Mouse (Mus musculus): ENCODE measurements at regions not wholly inside any gene's neighbourhood (a gene's known extent, or its start where the extent isn't known, plus 50 kb on each side); places are given as distances from the start of the nearest gene placed in this dataset.

DNA sequence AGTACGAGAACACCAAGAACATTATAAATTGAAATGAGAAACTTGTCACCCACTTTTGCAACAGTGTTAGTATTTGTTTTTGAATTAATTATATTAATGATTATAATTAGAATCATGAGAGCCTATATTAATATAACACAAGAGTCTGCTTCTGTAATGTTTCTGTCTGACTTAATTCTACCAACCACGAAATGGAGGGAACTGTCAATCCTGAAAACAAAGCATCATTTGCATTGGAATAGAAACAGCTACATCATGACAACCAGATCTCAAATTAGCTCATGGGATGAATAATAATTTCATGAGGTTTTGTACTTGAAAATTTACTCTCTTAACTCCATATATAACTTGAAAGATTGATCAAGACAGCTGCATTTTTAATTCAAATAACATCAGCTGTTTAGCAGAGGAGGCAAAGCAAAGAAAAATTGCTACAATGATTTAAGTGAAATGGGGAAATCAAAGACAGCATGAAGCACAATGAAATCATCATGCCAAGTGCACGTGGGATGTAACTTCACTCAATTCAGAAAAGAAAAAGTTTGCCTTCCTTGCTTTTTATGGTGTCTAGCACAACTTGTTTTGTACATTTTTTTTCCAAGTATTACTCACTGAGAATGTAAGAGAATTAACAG, 150.1 kb upstream of the Tmprss15 start:
- no peak overlapping the region for H3K4me3 ChIP-seq (ENCODE audit: low read depth, low read length)
- ATAC-seq (ENCODE audit: low FRiP score) (no peak), DNase-seq (ENCODE audit: low spot score) (no peak)
- no peak overlapping the region for H3K4me2 ChIP-seq (ENCODE audit: low read depth, low read length, poor library complexity, severe bottlenecking)
- WGBS: 43% methylated on average over 3 of the region's 3 CpGs
- H3K4me1 ChIP-seq (ENCODE audit: insufficient read depth, low read length): no peaks in the 10 kb centered on the region
- no peaks in the 10 kb centered on the region for H3K27me3 ChIP-seq (ENCODE audit: insufficient read depth, low read length)
- no peak overlapping the region for H3K27ac ChIP-seq (ENCODE audit: low read depth, low read length)
- no peaks in the 10 kb centered on the region for H3K9me3 ChIP-seq (ENCODE audit: low read length)
- TF ChIP-seq CTCF (IDR thresholded peaks at IDR 0.05): no peak
- H3K36me3 ChIP-seq (ENCODE audit: insufficient read depth, low read length): no peaks in the 10 kb centered on the region
- no peak overlapping the region for H3K9ac ChIP-seq (replicated peaks; ENCODE audit: low read length, poor library complexity, severe bottlenecking)

- WGBS: 82% methylated on average over 2 of the region's 2 CpGs
- ATAC-seq (ENCODE audit: low FRiP score) (no peak), DNase-seq (ENCODE audit: low spot score) (no peak)
- Histone ChIP-seq H3K27ac (ENCODE audit: low read depth, low read length) (no peak overlapping the region), H3K36me3 (ENCODE audit: insufficient read depth, low read length) (no peaks in the 10 kb centered on the region), H3K4me3 (ENCODE audit: low read depth, low read length) (no peak overlapping the region), H3K4me2 (ENCODE audit: low read depth, low read length, poor library complexity, severe bottlenecking) (no peak overlapping the region), H3K9me3 (ENCODE audit: low read length) (no peaks in the 10 kb centered on the region), H3K4me1 (ENCODE audit: insufficient read depth, low read length) (no peaks in the 10 kb centered on the region), H3K9ac (replicated peaks; ENCODE audit: low read length, poor library complexity, severe bottlenecking) (no peak overlapping the region), H3K27me3 (ENCODE audit: insufficient read depth, low read length) (no peaks in the 10 kb centered on the region)
- no peak for TF ChIP-seq CTCF (IDR thresholded peaks at IDR 0.05)
Measured at GRCm38 (mm10) chr16:79240191-79240590, 149.3 kb upstream of the Tmprss15 start.

DNA sequence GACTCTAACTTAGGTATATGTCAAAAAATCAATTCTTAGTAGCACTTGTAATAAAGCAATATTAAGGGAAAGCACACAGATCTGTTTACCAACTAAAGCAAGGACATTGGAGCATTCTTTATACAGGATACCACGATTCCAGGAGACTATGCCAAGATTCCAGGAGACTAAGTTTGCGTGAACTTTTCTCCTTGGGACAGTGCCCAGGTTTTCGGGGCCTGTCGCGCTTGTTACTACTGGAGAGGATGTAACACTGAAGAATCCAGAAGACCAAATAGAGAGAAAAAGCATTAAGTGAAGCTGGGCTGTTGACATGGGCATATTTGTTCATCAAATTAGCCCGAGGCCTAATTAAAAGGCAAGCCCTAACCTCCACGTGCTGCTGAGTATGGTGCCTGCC, 100.3 kb upstream of the Tmprss15 start:
- ATAC-seq (ENCODE audit: low FRiP score) (no peak), DNase-seq (ENCODE audit: low spot score) (no peak)
- no peak overlapping the region for H3K4me3 ChIP-seq (ENCODE audit: low read depth, low read length)
- no peaks in the 10 kb centered on the region for H3K27me3 ChIP-seq (ENCODE audit: insufficient read depth, low read length)
- H3K36me3 ChIP-seq (ENCODE audit: insufficient read depth, low read length): no peaks in the 10 kb centered on the region
- H3K4me1 ChIP-seq (ENCODE audit: insufficient read depth, low read length): no peaks in the 10 kb centered on the region
- H3K9me3 ChIP-seq (ENCODE audit: low read length): no peaks in the 10 kb centered on the region
- no peak for TF ChIP-seq CTCF (IDR thresholded peaks at IDR 0.05)
- no peak overlapping the region for H3K27ac ChIP-seq (ENCODE audit: low read depth, low read length)
- no peak overlapping the region for H3K9ac ChIP-seq (replicated peaks; ENCODE audit: low read length, poor library complexity, severe bottlenecking)
- no peak overlapping the region for H3K4me2 ChIP-seq (ENCODE audit: low read depth, low read length, poor library complexity, severe bottlenecking)
- WGBS: 81% methylated on average over 7 of the region's 7 CpGs

DNA sequence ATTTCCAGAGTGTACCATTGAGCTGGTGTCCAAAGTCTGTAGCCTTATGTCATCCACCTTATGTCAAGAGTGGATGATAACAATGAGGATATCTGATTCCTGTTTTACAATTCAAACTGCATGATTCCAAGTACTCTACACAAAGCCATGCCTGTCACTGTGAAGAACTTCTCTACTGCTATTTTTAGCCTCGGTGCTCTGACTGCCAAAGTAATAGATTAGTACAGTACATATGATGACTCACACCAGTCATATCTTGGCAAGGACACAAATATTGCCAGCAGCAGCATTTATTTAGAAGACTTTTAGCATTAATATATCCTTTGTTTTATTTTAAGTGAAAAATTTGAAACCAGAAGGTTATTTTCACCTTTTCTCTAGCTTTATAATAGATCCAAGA, 95.6 kb upstream of the Tmprss15 start:
- ATAC-seq (ENCODE audit: low FRiP score): no peak
- H3K27ac ChIP-seq (ENCODE audit: low read depth, low read length): no peak overlapping the region
- H3K36me3 ChIP-seq (ENCODE audit: insufficient read depth, low read length): no peaks in the 10 kb centered on the region
- no peaks in the 10 kb centered on the region for H3K9me3 ChIP-seq (ENCODE audit: low read length)
- WGBS: 31% methylated on average over 1 of the region's 1 CpGs
- no peak for TF ChIP-seq CTCF (IDR thresholded peaks at IDR 0.05)
- no peaks in the 10 kb centered on the region for H3K4me1 ChIP-seq (ENCODE audit: insufficient read depth, low read length)
- no peak overlapping the region for H3K4me2 ChIP-seq (ENCODE audit: low read depth, low read length, poor library complexity, severe bottlenecking)
- no peaks in the 10 kb centered on the region for H3K27me3 ChIP-seq (ENCODE audit: insufficient read depth, low read length)
- no peak for DNase-seq (ENCODE audit: low spot score)
- H3K4me3 ChIP-seq (ENCODE audit: low read depth, low read length): no peak overlapping the region
- no peak overlapping the region for H3K9ac ChIP-seq (replicated peaks; ENCODE audit: low read length, poor library complexity, severe bottlenecking)

DNA sequence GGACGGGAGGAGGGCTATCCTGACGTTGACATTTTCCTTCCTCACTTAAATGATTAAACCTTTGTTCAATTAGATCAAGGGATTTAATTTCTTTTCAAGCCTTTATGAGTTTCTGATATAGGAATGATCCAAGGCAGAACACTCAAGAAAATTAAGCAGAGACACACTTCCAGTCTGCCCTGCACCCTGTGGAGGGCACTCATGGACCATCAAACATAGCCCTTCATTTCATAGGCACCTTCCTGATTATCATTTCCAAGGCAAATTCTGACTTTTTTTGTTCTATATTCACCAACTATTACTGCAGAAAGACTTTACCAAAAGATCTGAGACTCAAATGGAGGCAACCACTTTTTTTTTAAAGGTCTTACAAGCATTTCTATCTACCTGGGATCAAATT, 91.6 kb upstream of the Tmprss15 start:
- Histone ChIP-seq H3K36me3 (ENCODE audit: insufficient read depth, low read length) (no peaks in the 10 kb centered on the region), H3K27me3 (ENCODE audit: insufficient read depth, low read length) (no peaks in the 10 kb centered on the region), H3K9ac (replicated peaks; ENCODE audit: low read length, poor library complexity, severe bottlenecking) (no peak overlapping the region), H3K27ac (ENCODE audit: low read depth, low read length) (no peak overlapping the region), H3K9me3 (ENCODE audit: low read length) (no peaks in the 10 kb centered on the region), H3K4me3 (ENCODE audit: low read depth, low read length) (no peak overlapping the region), H3K4me1 (ENCODE audit: insufficient read depth, low read length) (no peaks in the 10 kb centered on the region), H3K4me2 (ENCODE audit: low read depth, low read length, poor library complexity, severe bottlenecking) (no peak overlapping the region)
- no peak for ATAC-seq (ENCODE audit: low FRiP score)
- 72% methylated on average over 2 of the region's 2 CpGs for WGBS
- peak; percentile 72 for DNase-seq (ENCODE audit: low spot score)
- TF ChIP-seq CTCF (IDR thresholded peaks at IDR 0.05): peak; percentile 75

DNA sequence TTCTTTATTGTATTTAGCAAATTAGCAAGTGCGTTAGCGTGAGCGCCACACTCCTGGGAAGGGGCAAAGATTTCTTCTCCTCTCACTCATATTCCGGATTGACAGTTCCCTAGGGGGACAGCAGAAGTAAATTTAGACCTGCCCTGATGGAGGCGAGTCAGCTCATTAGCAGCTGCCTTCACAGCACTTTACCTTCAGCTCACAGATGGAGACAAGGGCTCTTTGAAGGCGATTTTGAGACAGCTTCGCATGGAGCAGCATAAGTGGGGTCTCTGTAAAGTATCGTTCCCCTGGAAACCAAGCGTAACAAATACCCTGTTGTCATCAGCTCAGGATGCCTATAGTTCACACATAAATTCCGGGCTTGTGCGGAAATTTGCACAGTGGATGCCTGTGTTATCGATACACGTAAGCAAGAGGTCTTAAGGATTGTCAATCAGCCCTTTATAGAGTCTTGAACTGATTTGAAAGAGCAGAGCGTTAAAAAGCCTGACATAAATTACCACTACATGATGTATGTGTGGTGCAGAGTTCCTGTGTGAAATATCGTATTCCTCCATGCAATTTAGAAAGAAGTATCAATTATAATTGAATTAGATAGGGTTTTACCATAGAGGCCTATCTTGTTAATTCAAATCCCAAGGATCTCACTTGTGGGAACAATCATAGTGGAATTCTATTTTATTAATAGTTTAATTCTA, 86.6 kb upstream of the Tmprss15 start:
- no peaks in the 10 kb centered on the region for H3K27me3 ChIP-seq (ENCODE audit: insufficient read depth, low read length)
- ATAC-seq (ENCODE audit: low FRiP score) (peak; percentile 90), DNase-seq (ENCODE audit: low spot score) (peak; percentile 57)
- H3K9me3 ChIP-seq (ENCODE audit: low read length): no peaks in the 10 kb centered on the region
- no peaks in the 10 kb centered on the region for H3K36me3 ChIP-seq (ENCODE audit: insufficient read depth, low read length)
- H3K9ac ChIP-seq (replicated peaks; ENCODE audit: low read length, poor library complexity, severe bottlenecking): no peak overlapping the region
- H3K4me1 ChIP-seq (ENCODE audit: insufficient read depth, low read length): peaks cover 5% of the 10 kb centered on the region; the same call in 1 of the 2 replicates
- 19% methylated on average over 15 of the region's 15 CpGs for WGBS
- peak overlapping the region; percentile 39 for H3K4me2 ChIP-seq (ENCODE audit: low read depth, low read length, poor library complexity, severe bottlenecking)
- H3K27ac ChIP-seq (ENCODE audit: low read depth, low read length): peak overlapping the region; percentile 57
- H3K4me3 ChIP-seq (ENCODE audit: low read depth, low read length): peak overlapping the region; percentile 14; the same call in 1 of the 2 replicates
- 0 out of 2 replicates have a peak, but pooled peaks have one; percentile 1 for TF ChIP-seq CTCF (IDR thresholded peaks at IDR 0.05)

Data from midbrain, postnatal 0 days (tissue).